Mouse (Mus musculus) neural tube, embryonic 10.5 days (tissue): ENCODE results near the gene Nedd9.
A peak's percentile ranks its signal among the peaks of the same experiment; 100 is the strongest.

ENCODE experiments used
- DNase-seq: peaks from one replicate; pipeline ENCODE4 v3.0.0-alpha.2; 2017; ENCODE audit warnings: low spot score; ENCODE audit errors: extremely low spot score

The Nedd9 gene

DNA sequence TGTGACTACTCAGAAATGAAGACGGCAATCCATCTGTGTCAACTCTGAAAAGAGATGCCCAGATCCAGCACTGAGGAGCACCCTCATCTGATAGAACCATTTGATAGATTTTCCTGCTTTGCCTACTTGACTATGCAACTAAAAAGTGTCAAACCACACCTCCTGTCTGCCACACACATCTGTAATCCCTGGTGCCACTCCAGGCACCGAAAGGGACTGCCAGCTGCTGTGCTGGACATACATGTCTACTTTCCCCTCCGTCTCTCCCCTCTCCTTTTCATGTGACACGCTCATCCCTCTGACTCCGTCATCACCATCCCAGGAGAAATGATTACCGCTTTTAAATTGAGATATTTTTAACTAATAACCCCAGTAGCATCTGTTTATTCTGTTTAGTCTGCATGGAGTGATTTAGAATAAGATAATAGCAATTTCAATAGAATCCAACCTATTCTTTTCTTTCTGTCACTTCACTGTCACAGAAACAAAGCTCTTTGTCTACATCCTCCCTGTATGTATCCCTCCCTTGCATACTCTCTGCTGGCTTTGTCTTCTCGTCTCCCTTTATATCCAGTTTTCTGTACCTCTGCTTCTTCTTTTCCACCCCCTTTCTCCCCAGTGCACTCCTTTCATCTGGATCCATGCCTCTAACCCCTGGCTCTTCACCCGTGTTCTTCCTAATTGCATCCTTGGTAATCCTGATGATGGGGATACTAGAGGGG is 5.0 kb upstream of the Nedd9 start:
- no peak for DNase-seq

DNA sequence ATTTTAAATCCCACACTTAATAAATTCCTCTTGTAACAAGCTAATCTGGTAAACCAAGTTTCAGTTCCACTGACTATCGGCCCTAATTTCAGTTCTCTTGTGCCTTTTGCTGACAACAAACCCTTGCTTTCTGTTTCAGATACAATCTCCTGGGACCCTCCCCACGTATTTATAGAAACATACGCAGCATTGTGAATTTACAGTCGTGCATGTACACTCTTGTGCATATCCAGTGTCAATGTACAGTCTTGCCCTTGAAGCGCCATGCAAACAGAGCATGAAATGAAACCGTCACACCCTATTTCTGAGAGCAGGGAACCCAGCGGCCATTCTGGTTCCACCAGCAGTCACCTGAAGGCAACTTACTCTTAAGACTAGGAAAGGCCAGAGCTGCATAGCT is 4.4 kb upstream of the Nedd9 start:
- DNase-seq, result no peak

DNA sequence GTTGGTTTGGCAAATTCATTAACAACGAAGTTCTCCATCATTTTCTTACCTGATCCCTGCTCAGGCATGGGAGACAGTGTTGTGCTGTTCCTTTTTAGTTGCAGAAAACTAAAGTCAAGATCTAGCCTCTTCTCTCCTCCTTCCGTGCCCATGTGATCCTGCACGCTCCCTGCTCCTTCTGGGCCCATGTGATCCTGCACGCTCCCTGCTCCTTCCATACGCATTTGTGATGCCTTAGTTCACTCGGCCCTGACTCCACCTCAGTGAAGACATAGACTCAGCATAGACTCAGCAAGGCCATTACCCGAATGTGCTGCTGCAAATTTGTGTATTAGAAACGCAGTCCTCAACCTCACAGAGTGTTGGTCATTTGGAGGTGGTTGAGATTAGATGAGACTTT is 3.1 kb upstream of the Nedd9 start:
- no peak for DNase-seq

DNA sequence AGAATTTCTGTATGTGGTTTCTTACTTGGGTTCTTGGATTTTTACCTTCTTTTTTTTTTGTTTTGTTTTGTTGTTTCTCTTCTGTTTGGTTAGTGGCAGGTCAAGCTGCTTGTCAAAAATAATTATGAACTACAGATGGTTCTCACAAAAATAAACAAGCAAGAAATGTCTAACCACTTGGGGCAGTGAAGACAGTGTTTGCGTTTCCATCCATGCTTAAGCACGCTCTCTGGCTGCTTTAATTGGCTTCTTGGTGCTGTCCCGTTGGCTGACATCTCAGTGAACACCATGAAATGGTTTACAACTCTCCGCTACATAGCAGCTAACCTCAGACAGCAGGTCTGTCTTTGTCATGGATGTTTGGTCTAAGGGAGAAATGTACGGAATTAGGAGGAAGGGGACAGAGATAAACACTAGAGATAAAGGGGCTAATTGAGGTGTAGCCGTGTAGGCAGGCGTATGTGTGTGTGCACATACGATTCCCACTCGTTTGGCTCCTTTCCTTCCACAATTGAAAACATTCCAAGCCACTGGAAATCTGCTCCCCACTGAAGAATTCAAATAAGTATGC is 2.6 kb upstream of the Nedd9 start:
- no peak for DNase-seq

DNA sequence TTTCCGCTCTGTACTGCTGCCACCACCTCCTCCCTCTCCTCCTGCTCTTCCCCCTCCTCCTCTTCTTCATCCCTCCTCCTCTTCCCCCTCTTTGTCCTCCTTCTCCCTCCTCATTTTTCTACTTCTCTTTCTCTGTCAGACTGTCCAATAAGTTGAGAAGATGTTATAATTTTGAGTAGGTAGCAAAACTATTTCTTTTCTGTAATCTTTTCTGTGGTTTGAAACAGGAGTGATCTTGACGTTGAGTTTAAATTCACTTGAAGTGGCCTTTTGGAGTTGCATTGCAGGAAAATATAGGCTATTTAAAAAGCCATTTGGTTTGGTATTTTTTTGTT is 214 bp upstream of the Nedd9 start:
- DNase-seq, result no peak

DNA sequence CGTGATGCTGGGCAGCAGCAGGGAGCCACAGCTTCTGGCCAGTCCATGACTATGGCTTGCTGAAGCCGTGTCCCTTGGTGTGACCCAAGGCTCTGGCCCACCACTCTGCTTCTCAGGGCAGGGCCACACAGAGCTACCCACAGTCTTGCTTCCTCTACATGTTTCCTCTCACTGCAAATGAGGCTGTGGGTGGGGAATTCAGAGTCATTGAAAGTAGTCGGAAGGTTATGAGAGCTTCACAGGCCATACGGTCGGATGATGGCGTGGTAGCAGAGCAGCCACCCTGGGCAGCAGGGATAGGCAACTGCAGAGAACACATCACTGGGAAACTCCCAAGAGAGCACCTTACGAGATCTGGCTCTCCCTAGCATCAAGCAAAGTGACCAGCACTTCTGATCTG is 3.2 kb downstream of the Nedd9 start:
- DNase-seq, result no peak

DNA sequence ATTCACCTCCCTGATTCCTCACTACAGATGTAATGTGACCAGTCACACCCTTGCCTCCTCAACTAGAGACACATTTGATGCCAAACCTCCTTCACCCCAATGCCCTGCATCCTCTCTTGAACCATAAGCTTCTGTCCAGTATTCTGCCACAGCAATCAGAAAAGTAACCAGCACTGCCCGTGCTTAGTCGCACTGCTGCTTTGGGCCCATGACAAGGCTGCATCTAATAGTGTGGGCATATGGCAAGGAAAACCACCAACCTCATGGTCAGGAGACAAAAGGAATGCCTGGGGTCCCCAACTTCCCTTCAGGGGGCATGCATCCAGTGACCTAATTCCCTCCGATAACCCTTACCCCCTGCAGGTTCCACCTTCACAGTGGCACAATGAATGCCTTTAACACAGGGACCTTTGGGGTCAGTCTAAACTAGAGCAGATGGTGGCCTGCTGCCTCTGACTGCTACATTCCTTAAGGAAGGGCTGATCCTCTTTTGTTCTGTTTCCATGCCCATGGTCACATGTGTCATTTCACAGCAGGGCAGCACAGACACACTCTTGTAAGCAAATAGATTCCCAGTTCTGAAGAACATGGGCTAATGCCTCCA is 4.7 kb downstream of the Nedd9 start:
- peak; percentile 57 for DNase-seq

DNA sequence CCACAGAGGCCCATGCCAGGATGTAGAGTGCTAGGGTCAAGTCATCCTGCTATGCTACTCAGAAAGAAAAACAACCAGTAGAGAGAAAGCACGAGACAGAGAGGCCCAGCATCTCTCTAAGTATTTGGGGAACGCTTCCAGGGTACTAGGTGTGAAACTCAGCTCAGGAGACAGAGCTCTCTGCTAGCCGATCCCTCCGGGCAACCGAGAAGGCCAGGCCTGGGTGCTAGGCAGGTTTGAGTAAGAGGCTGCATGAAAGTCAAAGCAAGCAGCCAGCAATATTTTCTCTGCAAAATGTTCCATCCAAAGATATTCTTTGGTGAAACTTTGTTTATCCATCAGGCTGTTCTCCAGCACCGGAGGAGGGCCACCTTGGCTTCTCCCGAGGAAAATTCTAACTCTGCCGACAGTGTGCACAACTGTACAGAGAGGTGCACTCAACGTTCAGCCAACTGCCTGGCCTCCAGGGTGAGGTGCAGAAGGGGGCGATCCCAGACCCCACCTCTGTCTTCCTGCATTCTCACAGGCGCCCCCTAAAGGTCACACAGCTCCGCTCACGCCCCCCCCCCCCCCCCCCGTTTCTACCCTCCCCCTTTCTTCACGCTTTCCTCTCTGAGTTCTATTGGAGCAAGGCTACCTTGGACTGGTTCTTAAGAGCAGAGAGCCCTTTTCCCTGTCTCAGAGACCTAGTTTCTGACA is 7.3 kb downstream of the Nedd9 start:
- no peak for DNase-seq

DNA sequence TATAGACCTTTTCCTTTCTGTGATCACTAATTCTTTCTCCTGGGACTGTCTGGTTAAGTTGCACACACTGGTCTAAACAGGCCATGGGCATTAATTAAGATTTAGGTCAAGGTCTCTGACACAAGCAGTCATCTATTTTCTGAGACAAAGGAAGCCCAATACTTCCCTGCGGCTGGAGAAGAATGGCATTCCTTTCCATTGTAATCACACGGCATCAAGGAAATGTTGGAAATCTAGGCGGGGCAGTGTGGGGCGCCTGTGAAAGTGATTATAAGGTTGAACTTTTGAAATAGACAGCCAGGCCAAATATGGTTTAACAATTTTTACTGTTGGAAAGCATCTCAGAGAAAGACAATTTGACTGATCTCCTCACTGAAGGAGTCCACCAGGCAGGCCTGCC is 10.9 kb downstream of the Nedd9 start:
- no peak for DNase-seq

DNA sequence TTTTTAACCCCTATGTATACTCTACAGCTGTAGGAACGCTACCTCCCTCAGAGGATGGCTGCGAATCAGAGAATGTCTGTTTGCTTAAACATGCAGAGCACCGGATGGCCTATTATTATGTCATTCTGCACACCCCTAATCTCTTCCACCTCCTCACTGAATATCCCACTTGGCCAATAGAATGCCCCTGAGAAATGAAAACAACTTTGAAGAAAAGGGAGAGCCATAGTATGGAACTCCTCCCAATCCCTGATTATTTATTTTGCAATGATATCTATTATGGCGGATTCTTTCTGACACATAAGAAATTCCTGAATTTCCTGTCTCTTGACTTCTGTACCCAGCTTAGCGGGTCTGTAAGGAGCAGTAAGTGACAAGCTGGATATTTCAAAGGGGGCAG is 12.8 kb downstream of the Nedd9 start:
- DNase-seq, result no peak

DNA sequence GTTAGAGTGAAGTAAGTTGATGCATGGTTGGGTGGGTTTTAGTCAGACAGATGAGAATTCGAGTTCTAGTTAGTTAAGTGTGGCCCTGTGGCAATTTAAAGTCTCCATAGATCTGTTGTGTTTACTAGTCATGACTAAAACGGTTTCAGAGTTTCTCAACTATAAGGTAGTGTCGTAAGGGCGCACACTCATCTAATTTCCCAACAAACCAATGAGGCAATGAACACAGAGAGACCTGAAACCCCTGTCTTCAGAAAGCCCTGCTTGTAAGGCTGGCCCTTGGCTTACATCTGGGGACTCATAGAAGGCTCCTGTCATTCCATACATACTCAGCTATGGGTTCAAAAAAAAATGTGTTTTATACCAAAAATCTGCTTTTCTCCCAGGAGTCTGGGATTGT is 13.7 kb downstream of the Nedd9 start:
- no peak for DNase-seq

DNA sequence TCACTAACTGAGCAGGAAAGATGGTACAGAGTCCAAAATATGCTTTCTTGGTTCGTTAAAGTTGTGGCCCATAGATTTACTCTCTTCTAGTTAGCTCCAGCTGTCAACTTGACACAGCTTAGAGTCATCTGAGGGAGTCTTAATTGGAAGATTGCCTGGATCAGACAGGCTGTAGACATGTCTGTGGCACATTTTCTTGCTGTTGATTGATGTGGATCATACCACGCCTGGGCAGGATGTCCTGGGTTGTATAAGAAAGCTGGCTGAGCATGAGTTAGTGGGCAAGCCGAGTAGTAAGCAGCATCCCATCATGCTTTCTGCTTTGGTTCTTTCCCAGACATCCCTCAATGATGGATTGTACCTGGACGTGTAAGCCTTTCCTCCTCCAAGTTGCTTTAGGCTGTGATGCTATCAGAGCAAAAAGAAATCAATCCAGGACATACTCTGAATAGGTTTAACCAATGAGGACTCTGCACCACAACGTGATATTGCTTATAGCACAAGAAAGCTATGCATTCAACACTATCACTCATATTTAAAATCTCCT is 14.2 kb downstream of the Nedd9 start:
- DNase-seq, result no peak

DNA sequence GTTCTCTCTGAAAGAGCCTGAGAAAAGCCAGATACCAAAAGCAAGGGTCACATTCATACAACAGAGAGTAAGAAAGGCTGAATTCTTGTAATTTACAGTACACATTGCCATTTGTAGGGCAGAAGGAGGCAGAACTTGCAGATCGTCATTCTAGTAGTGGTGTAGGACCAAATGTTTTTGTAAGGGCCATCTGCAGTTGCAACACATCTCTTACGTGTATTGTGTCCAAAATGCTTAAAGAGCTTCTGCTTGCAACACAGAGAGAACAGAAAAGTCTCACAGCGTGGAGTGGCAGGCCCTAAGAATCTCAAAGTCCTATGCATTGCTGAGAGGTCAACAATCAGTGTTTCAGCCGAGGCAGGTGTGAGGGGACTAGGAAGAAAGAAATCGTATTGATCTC is 18.9 kb downstream of the Nedd9 start:
- no peak for DNase-seq

DNA sequence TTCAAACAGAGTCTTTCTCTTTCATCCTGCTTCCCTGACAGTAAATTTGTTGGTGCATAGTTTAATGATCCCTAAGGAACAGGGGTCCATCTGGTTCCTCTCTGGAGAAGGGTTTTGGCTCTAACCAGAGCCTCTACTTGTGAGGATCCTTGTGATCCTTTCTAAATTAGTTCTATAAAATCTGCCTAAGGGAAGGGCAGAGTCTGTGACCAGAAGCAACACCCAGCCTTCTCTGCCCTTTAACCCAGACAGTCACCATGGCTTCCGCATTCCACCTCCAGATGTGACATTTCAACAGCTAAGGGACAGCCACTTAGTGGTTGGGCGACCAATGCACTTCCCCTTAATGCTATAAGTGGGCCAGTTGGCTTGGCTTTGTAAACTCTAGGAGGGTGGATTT is 20.1 kb downstream of the Nedd9 start:
- no peak for DNase-seq

DNA sequence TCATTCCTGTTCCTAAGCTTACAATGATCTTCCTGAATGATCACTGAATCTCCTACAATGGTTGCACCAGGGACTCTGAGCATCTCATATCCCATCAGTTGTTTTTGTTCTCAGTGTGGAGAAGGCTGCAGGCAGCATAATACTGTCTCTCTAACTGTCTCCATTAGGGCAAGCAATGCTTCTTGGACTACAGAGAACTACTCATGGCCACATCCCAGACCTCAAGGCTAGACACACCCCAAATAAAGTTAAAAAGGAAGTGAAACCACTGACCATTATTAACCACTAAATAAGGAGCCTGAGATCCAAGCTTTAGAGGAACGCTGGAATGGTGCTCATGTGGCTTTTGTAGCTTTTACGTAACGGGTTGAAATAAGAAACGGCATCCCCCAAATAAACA is 20.5 kb downstream of the Nedd9 start:
- no peak for DNase-seq

DNA sequence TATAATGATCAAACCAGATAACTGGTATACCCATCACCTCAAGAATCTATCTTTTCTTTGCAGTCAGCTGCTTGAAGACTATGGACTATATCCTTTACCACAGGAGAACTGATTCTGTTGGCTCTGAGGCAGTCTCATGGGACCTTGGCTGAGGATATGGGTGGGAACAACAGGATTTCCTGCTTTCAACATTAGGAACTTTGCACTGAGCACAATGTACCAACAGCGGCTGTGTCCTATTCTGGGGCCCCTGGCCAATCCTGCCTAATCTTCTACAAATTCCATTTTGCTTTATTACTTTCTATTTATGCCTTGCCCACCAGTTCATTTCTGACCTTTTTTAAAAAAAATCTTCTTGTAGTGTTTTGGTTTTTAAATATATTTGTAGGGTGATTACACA is 21.0 kb downstream of the Nedd9 start:
- no peak for DNase-seq

DNA sequence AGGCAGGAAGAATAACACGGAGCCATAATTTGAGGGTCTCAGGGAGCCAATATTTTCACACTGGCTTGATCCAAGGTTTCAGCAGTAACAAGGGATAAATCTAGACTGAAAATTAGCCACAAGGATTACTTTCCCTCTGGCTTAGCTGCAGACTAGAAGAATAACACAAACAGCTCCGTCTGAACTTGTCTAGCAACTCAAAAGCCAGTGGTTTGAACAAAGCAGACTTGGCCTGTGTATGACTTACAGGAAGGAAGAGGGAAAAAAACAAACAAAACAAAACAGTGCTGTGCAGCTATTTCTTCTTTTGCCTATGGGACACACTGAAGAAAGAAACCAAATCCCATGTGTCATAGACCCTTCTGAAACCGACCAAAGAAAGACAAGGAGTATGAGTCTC is 25.7 kb downstream of the Nedd9 start:
- DNase-seq, result no peak

DNA sequence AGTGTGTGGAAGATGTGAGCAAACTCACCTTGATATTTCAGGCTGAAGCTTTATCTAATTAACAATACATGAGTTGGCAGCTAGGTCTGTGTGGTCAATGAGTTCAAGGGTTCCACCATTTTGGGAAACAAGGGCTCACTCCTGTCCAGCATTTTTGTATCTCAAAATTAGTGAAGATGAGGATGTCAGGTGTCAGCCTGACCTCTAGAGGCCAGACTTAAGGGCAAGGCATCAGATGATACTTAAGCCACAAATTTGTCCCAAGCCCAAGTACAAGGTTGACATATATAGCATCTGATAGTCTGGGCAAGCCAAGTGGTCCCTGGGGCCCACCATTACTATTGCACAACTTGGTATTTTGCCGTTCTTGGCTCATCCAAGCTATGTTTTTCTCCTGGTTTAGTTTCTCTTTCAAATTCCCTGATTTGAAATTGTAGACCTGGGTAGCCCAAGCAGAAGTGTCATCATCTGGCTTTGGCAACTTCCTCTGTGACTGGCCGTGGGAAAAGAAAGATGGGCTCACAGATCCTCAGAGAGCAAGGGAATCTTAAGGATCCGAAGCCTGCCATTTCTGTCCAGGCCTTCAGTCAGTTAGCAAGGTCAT is 27.4 kb downstream of the Nedd9 start:
- DNase-seq, result no peak

DNA sequence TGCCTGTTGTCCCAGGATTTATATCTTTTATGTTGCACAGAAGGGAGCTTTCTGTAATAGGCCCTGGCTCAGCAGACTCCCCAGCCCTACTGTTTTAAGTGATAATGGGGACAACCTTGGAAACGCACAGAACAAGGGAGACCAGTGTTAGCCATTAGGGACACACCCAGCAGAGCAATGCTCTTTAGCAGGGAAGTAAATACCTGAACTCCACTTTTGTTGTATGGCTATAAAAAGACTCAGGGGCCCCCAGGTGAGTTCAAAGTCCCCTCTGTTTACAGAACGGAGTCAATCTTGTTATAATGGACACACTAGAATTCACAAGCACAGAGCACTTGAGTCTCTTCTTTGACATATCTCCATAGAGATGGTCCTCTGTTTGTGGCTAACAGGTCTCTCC is 28.5 kb downstream of the Nedd9 start:
- DNase-seq, result no peak

DNA sequence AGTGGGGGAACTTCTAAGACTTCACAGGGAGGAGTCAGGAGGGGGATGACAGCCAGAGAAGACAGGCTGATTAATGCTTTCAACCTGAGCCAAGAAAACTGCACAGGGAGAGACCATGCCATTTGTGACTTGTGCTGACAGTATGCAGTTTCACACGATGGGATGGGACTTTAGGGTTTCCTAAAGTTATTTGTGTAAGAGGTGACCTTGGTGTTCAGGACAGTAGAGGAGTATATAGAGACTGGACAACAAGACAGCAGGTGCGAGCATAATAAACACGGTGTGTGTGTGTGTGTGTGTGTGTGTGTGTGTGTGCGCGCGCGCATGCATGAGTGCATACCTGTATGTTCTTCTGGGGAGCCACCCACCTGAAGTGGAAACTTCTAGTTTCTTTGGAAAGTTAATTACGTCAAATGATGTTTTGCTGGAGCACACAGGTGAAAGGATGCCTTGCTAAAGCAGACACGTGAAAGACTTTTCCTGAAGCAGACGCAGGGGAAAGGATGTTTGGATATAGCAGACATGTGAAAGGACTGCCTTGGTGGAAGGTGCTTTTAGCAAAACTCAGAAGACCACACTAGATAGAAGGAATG is 29.3 kb downstream of the Nedd9 start:
- no peak for DNase-seq

DNA sequence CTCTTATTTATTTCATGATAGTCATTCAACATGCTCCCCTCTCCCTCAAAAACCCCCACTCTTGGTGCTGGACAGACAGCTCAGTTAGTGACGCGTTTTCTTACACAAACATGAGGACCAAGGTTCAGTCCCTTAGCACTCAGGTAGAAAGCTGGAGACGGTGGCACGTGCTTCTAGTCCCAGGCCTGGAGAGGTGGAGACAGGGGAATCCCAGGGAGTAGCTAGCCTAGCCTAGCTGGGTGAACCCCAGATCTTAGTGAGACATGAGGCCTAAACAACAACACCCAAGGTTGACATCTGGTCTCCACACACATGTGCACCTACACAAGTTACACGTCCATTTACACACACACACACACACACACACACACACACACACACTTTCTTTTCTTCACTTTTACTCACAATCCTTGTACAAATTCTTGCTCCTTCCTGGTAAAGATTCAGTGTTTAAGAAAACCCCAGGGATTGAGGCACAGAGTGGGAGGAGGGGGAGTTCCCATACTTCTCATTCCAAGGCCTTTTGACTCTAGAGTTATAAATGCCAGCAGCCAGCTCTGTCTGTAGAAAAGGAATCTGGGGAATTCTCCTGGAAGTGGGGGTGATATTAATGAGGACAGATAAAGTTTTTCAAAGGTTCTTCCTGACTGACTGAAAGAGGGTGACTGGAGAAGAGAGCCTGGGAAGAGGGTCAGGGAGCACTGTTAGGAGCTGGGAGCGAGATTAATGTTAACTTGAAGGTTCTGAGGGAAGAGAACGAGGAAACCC is 29.9 kb downstream of the Nedd9 start:
- DNase-seq, result no peak
